Mouse (Mus musculus) forelimb bud, embryonic 11.5 days (tissue): ENCODE data around the gene Nfkbia.

Experiments used
- DNase-seq: peaks from one replicate; pipeline ENCODE4 v3.0.0-alpha.2; 2012; ENCODE audit warnings: low read depth, low spot score

Nfkbia gene

GRCm38 (mm10) chr12:55444031-55444451 lies 48.4 kb downstream of the Nfkbia start:
- no peak for DNase-seq

GRCm38 (mm10) chr12:55442861-55443850 lies 49.3 kb downstream of the Nfkbia start:
- DNase-seq: no peak

GRCm38 (mm10) chr12:55442245-55442644 lies 50.2 kb downstream of the Nfkbia start:
- no peak for DNase-seq

GRCm38 (mm10) chr12:55440416-55440815 lies 52.0 kb downstream of the Nfkbia start:
- DNase-seq: no peak
